Mouse (Mus musculus): ENCODE measurements around the gene Plpp2. TPM values are rescaled to one million over a fixed set of nuclear protein-coding genes. Genes with fewer than 3 reads are reported as not detected.

Gene Plpp2
- total RNA-seq, 2 experiments from 2014 or later = 3.9 to 12.2 TPM

GRCm38 (mm10) chr10:79553176-79553575, 19.6 kb upstream of the Plpp2 start:
- ATAC-seq (replicated peaks; ENCODE audit: low FRiP score, low TSS enrichment, poor library complexity, severe bottlenecking) = no peak

DNA sequence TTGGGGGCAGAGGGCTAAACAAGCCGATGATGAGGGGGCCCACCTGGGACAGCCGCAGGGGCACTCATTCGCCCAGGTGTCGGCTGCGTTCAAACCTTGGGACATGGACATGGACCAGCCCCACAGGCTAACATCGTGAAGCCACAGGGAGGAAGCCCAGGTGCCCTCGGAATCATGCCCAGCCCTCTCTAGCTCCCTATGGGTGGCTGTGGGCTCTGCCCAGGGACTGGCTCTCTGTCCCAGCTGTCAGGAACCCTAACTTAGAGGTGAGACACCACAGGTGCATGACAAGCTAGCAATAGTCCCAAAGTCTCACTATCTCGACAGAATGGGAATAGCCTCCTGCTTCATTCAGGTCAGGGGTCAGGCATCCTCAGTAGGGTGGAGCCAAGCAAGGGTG, 18.9 kb upstream of the Plpp2 start:
- ATAC-seq (replicated peaks; ENCODE audit: low FRiP score, low TSS enrichment, poor library complexity, severe bottlenecking) = no peak

- ATAC-seq (replicated peaks; ENCODE audit: low FRiP score, low TSS enrichment, poor library complexity, severe bottlenecking) = no peak
Measured at GRCm38 (mm10) chr10:79550366-79550765, 16.8 kb upstream of the Plpp2 start.

- no peak for ATAC-seq (replicated peaks; ENCODE audit: low FRiP score, low TSS enrichment, poor library complexity, severe bottlenecking)
Measured at GRCm38 (mm10) chr10:79548971-79549723, 15.6 kb upstream of the Plpp2 start.

- no peak for ATAC-seq (replicated peaks; ENCODE audit: low FRiP score, low TSS enrichment, poor library complexity, severe bottlenecking)
Measured at GRCm38 (mm10) chr10:79548546-79548945, 14.9 kb upstream of the Plpp2 start.

GRCm38 (mm10) chr10:79547148-79547675, 13.6 kb upstream of the Plpp2 start:
- ATAC-seq (replicated peaks; ENCODE audit: low FRiP score, low TSS enrichment, poor library complexity, severe bottlenecking) = no peak

DNA sequence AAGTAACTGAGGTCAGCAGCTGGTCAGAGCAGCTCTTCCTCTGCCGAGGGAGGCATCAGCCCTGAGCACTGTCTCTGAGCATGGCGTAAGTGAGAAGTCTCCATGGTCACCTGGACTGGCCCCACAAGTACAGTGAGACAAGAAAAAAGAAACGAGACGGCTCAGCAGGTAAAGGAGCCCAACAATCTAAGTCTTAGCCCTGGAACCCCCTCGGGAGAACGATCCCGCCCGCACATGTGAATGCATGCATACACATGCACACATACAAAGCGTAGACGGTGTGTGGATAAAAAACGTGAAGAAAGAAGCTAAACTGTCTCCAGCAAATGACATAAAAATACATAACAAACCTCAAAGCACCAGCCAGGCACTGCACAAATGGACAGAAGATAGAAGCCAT, 12.9 kb upstream of the Plpp2 start:
- ATAC-seq (replicated peaks; ENCODE audit: low FRiP score, low TSS enrichment, poor library complexity, severe bottlenecking) = no peak

- ATAC-seq (replicated peaks; ENCODE audit: low FRiP score, low TSS enrichment, poor library complexity, severe bottlenecking) = no peak
Measured at GRCm38 (mm10) chr10:79545891-79546290, 12.3 kb upstream of the Plpp2 start.

DNA sequence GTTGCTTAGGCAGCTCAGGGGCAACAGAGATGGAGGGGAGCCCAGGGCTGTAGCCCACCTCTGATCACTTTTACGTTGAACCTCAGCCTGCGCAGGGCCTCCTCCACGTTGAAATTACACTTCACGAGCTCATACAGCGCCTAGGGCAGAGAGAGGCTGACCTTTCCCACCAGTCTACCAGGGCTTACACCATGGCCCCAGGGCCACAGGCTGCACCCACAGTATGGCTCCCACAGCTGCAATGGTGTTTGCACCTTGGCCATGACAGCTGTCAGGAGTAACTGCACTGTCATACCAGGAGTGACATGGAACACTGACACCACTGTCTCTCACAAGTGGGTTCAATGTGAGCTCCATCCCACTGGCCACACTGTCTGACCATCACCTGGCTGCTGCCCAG, 11.0 kb upstream of the Plpp2 start:
- no peak for ATAC-seq (replicated peaks; ENCODE audit: low FRiP score, low TSS enrichment, poor library complexity, severe bottlenecking)

- ATAC-seq (replicated peaks; ENCODE audit: low FRiP score, low TSS enrichment, poor library complexity, severe bottlenecking) = no peak
Measured at GRCm38 (mm10) chr10:79543884-79544597, 10.4 kb upstream of the Plpp2 start.

DNA sequence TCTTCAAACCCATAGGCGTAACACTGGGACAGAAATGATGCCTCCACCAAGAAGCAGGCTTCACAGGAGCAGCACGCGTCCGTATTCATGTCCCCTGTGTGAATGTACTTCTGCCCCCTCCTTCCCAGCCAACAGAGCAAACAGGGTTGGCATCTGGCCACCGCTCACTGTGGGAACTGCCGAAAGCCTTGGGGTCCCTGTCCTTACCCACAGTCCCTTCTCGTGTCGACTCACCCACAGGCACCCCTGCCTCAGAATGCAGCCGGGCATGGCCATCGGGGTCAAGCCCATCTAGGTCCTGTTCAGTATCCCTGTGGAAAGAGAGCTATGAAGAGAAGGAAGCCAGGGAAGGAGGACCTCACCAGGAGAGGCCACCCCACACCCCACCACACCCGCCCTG, 8.6 kb upstream of the Plpp2 start:
- no peak for ATAC-seq (replicated peaks; ENCODE audit: low FRiP score, low TSS enrichment, poor library complexity, severe bottlenecking)

GRCm38 (mm10) chr10:79541522-79541921, 7.9 kb upstream of the Plpp2 start:
- no peak for ATAC-seq (replicated peaks; ENCODE audit: low FRiP score, low TSS enrichment, poor library complexity, severe bottlenecking)

- no peak for ATAC-seq (replicated peaks; ENCODE audit: low FRiP score, low TSS enrichment, poor library complexity, severe bottlenecking)
Measured at GRCm38 (mm10) chr10:79540746-79541145, 7.2 kb upstream of the Plpp2 start.

GRCm38 (mm10) chr10:79539701-79540495, 6.3 kb upstream of the Plpp2 start:
- no peak for ATAC-seq (replicated peaks; ENCODE audit: low FRiP score, low TSS enrichment, poor library complexity, severe bottlenecking)

GRCm38 (mm10) chr10:79538873-79539272, 5.3 kb upstream of the Plpp2 start:
- no peak for ATAC-seq (replicated peaks; ENCODE audit: low FRiP score, low TSS enrichment, poor library complexity, severe bottlenecking)

- ATAC-seq (replicated peaks; ENCODE audit: low FRiP score, low TSS enrichment, poor library complexity, severe bottlenecking) = no peak
Measured at GRCm38 (mm10) chr10:79538323-79538722, 4.7 kb upstream of the Plpp2 start.

- ATAC-seq (replicated peaks; ENCODE audit: low FRiP score, low TSS enrichment, poor library complexity, severe bottlenecking) = no peak
Measured at GRCm38 (mm10) chr10:79537781-79538180, 4.2 kb upstream of the Plpp2 start.

GRCm38 (mm10) chr10:79537271-79537670, 3.7 kb upstream of the Plpp2 start:
- no peak for ATAC-seq (replicated peaks; ENCODE audit: low FRiP score, low TSS enrichment, poor library complexity, severe bottlenecking)

- ATAC-seq (replicated peaks; ENCODE audit: low FRiP score, low TSS enrichment, poor library complexity, severe bottlenecking) = no peak
Measured at GRCm38 (mm10) chr10:79536461-79537080, 3.0 kb upstream of the Plpp2 start.

DNA sequence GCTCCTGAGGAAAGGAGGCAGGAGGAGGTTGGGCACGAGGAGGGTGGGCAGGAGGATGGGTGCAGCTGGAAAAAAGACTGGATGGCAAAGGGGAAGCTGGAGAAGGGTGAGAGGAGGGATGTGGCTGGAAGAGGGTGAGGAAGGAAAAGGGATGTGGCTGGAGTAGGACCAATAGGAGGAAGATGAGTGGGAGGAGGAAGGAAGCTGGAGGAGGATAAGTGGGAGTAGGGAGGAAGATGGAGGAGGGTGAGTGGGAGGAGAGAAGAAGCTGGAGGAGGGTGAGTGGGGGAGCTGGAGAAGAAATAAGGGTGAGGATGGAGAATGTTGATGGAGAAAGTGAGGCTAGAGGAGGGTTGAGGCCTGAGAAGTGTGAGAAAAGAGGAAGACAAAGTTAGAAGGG, 1.8 kb upstream of the Plpp2 start:
- ATAC-seq (replicated peaks; ENCODE audit: low FRiP score, low TSS enrichment, poor library complexity, severe bottlenecking) = no peak

Data from megakaryocyte-erythroid progenitor cell, adult 5-6 weeks (primary cell).